Mouse (Mus musculus) heart, embryonic 15.5 days (tissue): ENCODE measurements around the gene Ctbs. TPM values are rescaled to one million over a fixed set of nuclear protein-coding genes. Genes with fewer than 3 reads are reported as not detected.

Source experiments
- ATAC-seq: fragments of 200-750 bp; cut with Nextera tagmentation; replicated peaks from 2 replicates; pipeline ENCODE4 v1.8.0; 2017; ENCODE audit warnings: low read depth, moderate TSS enrichment; ENCODE audit not compliant: insufficient number of reproducible peaks, insufficient read depth, low FRiP score
- H3K27ac ChIP-seq: fragments of 300-500 bp; sonication (generic); 2 replicates; pipeline ENCODE4 v1.5.1; 2015; ENCODE audit warnings: mild to moderate bottlenecking, inconsistent platforms
- H3K27me3 ChIP-seq: fragments of 300-500 bp; sonication (generic); 2 replicates; pipeline ENCODE4 v1.6.1; 2015; ENCODE audit warnings: inconsistent platforms
- H3K36me3 ChIP-seq: fragments of 300-500 bp; sonication (generic); 2 replicates; pipeline ENCODE4 v1.6.1; 2015; ENCODE audit warnings: mild to moderate bottlenecking, inconsistent platforms
- H3K4me1 ChIP-seq: fragments of 300-500 bp; sonication (generic); replicated peaks from 2 replicates; pipeline ENCODE4 v1.6.1; 2015; ENCODE audit warnings: inconsistent platforms
- H3K4me2 ChIP-seq: fragments of 300-500 bp; sonication (generic); 2 replicates; pipeline ENCODE4 v1.6.1; 2015; ENCODE audit warnings: inconsistent platforms, mild to moderate bottlenecking, moderate library complexity
- H3K4me3 ChIP-seq: fragments of 300-500 bp; sonication (generic); 2 replicates; pipeline ENCODE4 v1.5.1; 2015; ENCODE audit warnings: mild to moderate bottlenecking, inconsistent platforms
- H3K9ac ChIP-seq: fragments of 300-500 bp; sonication (generic); 2 replicates; pipeline ENCODE4 v1.6.1; 2015; ENCODE audit warnings: mild to moderate bottlenecking, inconsistent platforms
- H3K9me3 ChIP-seq: fragments of 300-500 bp; sonication (generic); replicated peaks from 2 replicates; pipeline ENCODE4 v1.6.1; 2016; ENCODE audit warnings: inconsistent platforms
- WGBS: fragments of 180-500 bp; shearing (Covaris S2); methylation state at CpG from one replicate; pipeline ENCODE4 v1.1.7; 2015; ENCODE audit warnings: mixed read lengths; 5-methylcytosine and 5-hydroxymethylcytosine counted together
- polyA plus RNA-seq: library from polyadenylated mRNA; unstranded; fragments of >200 nt; fragmentation: Nextera tagmentation; extraction: Ambion mirVana; gene quantifications from 2 replicates; pipeline ENCODE4 v1.2.1, GENCODE M21; 2015

Ctbs gene
- polyA plus RNA-seq, 1 experiment from 2014 or later = 7.5 TPM

- no peak for ATAC-seq
- H3K36me3 ChIP-seq = no peaks in the 10 kb centered on the region
- no peak overlapping the region for H3K27ac ChIP-seq
- H3K4me3 ChIP-seq = no peak overlapping the region
- 44% methylated on average over 10 of the region's 10 CpGs for WGBS
- peaks cover 12% of the 10 kb centered on the region for H3K4me1 ChIP-seq
- no peaks in the 10 kb centered on the region for H3K27me3 ChIP-seq
- H3K4me2 ChIP-seq = no peak overlapping the region
- H3K9ac ChIP-seq = no peak overlapping the region
- H3K9me3 ChIP-seq = no peaks in the 10 kb centered on the region
These were observed 1.2 kb upstream of the Ctbs start for GRCm38 (mm10) chr3:146448372-146448771.

- Histone ChIP-seq H3K27ac (no peak overlapping the region), H3K27me3 (no peaks in the 10 kb centered on the region), H3K4me2 (no peak overlapping the region), H3K9ac (no peak overlapping the region), H3K36me3 (no peaks in the 10 kb centered on the region), H3K4me3 (no peak overlapping the region), H3K9me3 (no peaks in the 10 kb centered on the region), H3K4me1 (peaks cover 12% of the 10 kb centered on the region)
- WGBS = 62% methylated on average over 6 of the region's 6 CpGs
- no peak for ATAC-seq
These were observed 626 bp upstream of the Ctbs start for GRCm38 (mm10) chr3:146448969-146449368.

GRCm38 (mm10) chr3:146450371-146450841 lies 811 bp downstream of the Ctbs start:
- Histone ChIP-seq H3K27ac (peak overlapping the region; percentile 84), H3K4me1 (peaks cover 12% of the 10 kb centered on the region), H3K36me3 (0 out of 2 replicates have a peak, but pooled peaks cover 3% of the 10 kb centered on the region), H3K4me2 (peak overlapping the region; percentile 69), H3K4me3 (peak overlapping the region; percentile 63), H3K27me3 (no peaks in the 10 kb centered on the region), H3K9ac (peak overlapping the region; percentile 64), H3K9me3 (no peaks in the 10 kb centered on the region)
- under 1% methylated on average over 29 of the region's 29 CpGs for WGBS
- ATAC-seq = peak; percentile 100

- H3K27ac ChIP-seq = no peak overlapping the region
- H3K4me1 ChIP-seq = peaks cover 12% of the 10 kb centered on the region
- no peaks in the 10 kb centered on the region for H3K27me3 ChIP-seq
- no peak for ATAC-seq
- no peak overlapping the region for H3K9ac ChIP-seq
- 85% methylated on average over 5 of the region's 5 CpGs for WGBS
- no peak overlapping the region for H3K4me3 ChIP-seq
- peaks cover 10% of the 10 kb centered on the region; the same call in 1 of the 2 replicates for H3K36me3 ChIP-seq
- H3K4me2 ChIP-seq = peak overlapping the region; percentile 69; the same call in 1 of the 2 replicates
- no peaks in the 10 kb centered on the region for H3K9me3 ChIP-seq
These were observed 1.8 kb downstream of the Ctbs start for GRCm38 (mm10) chr3:146451375-146451774.

- ATAC-seq = no peak
- H3K27ac ChIP-seq = no peak overlapping the region
- 45% methylated on average over 2 of the region's 2 CpGs for WGBS
These were observed 13.3 kb downstream of the Ctbs start for GRCm38 (mm10) chr3:146462939-146463338.

GRCm38 (mm10) chr3:146469226-146469625 lies 19.6 kb downstream of the Ctbs start:
- Histone ChIP-seq H3K9me3 (no peaks in the 10 kb centered on the region), H3K4me1 (no peaks in the 10 kb centered on the region), H3K27me3 (no peaks in the 10 kb centered on the region), H3K4me3 (no peak overlapping the region), H3K27ac (no peak overlapping the region), H3K36me3 (no peaks in the 10 kb centered on the region), H3K9ac (no peak overlapping the region), H3K4me2 (no peak overlapping the region)
- ATAC-seq = no peak
- 73% methylated on average over 2 of the region's 2 CpGs for WGBS

More at GRCm38 (mm10) chr3:146462939-146463338, 13.3 kb downstream of the Ctbs start:
- Histone ChIP-seq H3K9ac (no peak overlapping the region), H3K9me3 (no peaks in the 10 kb centered on the region), H3K27me3 (no peaks in the 10 kb centered on the region), H3K4me1 (no peaks in the 10 kb centered on the region), H3K4me2 (no peak overlapping the region), H3K36me3 (no peaks in the 10 kb centered on the region; the same call in 1 of the 2 replicates), H3K4me3 (no peak overlapping the region)

GRCm38 (mm10) chr3:146472657-146473056 lies 23.1 kb downstream of the Ctbs start:
- H3K9ac ChIP-seq = no peak overlapping the region
- H3K27me3 ChIP-seq = no peaks in the 10 kb centered on the region
- ATAC-seq = no peak
- H3K9me3 ChIP-seq = no peaks in the 10 kb centered on the region
- H3K36me3 ChIP-seq = no peaks in the 10 kb centered on the region
- no peak overlapping the region for H3K27ac ChIP-seq
- H3K4me3 ChIP-seq = no peak overlapping the region
- 72% methylated on average over 4 of the region's 4 CpGs for WGBS
- no peaks in the 10 kb centered on the region for H3K4me1 ChIP-seq
- H3K4me2 ChIP-seq = no peak overlapping the region

- Histone ChIP-seq H3K9ac (no peak overlapping the region), H3K27ac (no peak overlapping the region), H3K4me1 (no peaks in the 10 kb centered on the region), H3K9me3 (no peaks in the 10 kb centered on the region), H3K27me3 (no peaks in the 10 kb centered on the region), H3K4me2 (no peak overlapping the region), H3K36me3 (no peaks in the 10 kb centered on the region), H3K4me3 (no peak overlapping the region)
- no peak for ATAC-seq
These were observed 24.1 kb downstream of the Ctbs start for GRCm38 (mm10) chr3:146473741-146474140.

GRCm38 (mm10) chr3:146474428-146474827 lies 24.8 kb downstream of the Ctbs start:
- H3K9ac ChIP-seq = no peak overlapping the region
- WGBS = 82% methylated on average over 3 of the region's 3 CpGs
- H3K27ac ChIP-seq = no peak overlapping the region
- H3K9me3 ChIP-seq = no peaks in the 10 kb centered on the region
- H3K4me1 ChIP-seq = no peaks in the 10 kb centered on the region
- no peaks in the 10 kb centered on the region for H3K27me3 ChIP-seq
- H3K4me3 ChIP-seq = no peak overlapping the region
- no peak for ATAC-seq
- no peaks in the 10 kb centered on the region for H3K36me3 ChIP-seq
- H3K4me2 ChIP-seq = no peak overlapping the region

- H3K4me3 ChIP-seq = no peak overlapping the region
- no peaks in the 10 kb centered on the region for H3K9me3 ChIP-seq
- no peak for ATAC-seq
- H3K4me1 ChIP-seq = no peaks in the 10 kb centered on the region
- H3K9ac ChIP-seq = no peak overlapping the region
- H3K27me3 ChIP-seq = no peaks in the 10 kb centered on the region
- H3K36me3 ChIP-seq = no peaks in the 10 kb centered on the region
- H3K27ac ChIP-seq = no peak overlapping the region
- 65% methylated on average over 2 of the region's 2 CpGs for whole genome bisulfite sequencing
- H3K4me2 ChIP-seq = no peak overlapping the region
These were observed 32.4 kb downstream of the Ctbs start for GRCm38 (mm10) chr3:146482044-146482443.

- 80% methylated on average over 4 of the region's 4 CpGs for WGBS
- no peaks in the 10 kb centered on the region for H3K36me3 ChIP-seq
- H3K27me3 ChIP-seq = no peaks in the 10 kb centered on the region
- H3K9me3 ChIP-seq = no peaks in the 10 kb centered on the region
- no peak for ATAC-seq
- H3K4me2 ChIP-seq = no peak overlapping the region
- no peak overlapping the region for H3K9ac ChIP-seq
- no peak overlapping the region for H3K4me3 ChIP-seq
- no peaks in the 10 kb centered on the region for H3K4me1 ChIP-seq
- no peak overlapping the region for H3K27ac ChIP-seq
These were observed 36.9 kb downstream of the Ctbs start for GRCm38 (mm10) chr3:146486464-146486863.

GRCm38 (mm10) chr3:146494941-146495340 lies 45.3 kb downstream of the Ctbs start:
- Histone ChIP-seq H3K9me3 (no peaks in the 10 kb centered on the region), H3K27ac (no peak overlapping the region), H3K36me3 (no peaks in the 10 kb centered on the region), H3K27me3 (no peaks in the 10 kb centered on the region), H3K4me2 (no peak overlapping the region), H3K9ac (no peak overlapping the region), H3K4me3 (no peak overlapping the region), H3K4me1 (peaks cover 4% of the 10 kb centered on the region; the same call in 1 of the 2 replicates)
- WGBS = 89% methylated on average over 8 of the region's 8 CpGs
- ATAC-seq = no peak
